Mouse (Mus musculus) frontal cortex, postnatal 14 days (tissue): Measurements from ENCODE around the gene Lrrd1.
"Not testable (repeated sequence)": the region's sequence is repeated elsewhere in the genome, so short reads cannot be mapped to it uniquely, and the experiment has no call there.

Experiments used
- DNase-seq, 2 experiments: peaks; one replicate each; pipeline ENCODE4 v3.0.0; 2022; ENCODE audit warnings: low spot score in 2 of 2

Lrrd1 gene

GRCm38 (mm10) chr5:3845026-3845425, at the start of gene Lrrd1:
TSS of gene Lrrd1 (plus strand) at chr5:3845173.
- DNase-seq, result no peak

- not testable (repeated sequence) for DNase-seq
Observed at GRCm38 (mm10) chr5:3797101-3797500, 47.9 kb upstream of the Lrrd1 start.

GRCm38 (mm10) chr5:3798656-3799055, 46.3 kb upstream of the Lrrd1 start:
- not testable (repeated sequence) for DNase-seq

- no peak for DNase-seq
Observed at GRCm38 (mm10) chr5:3800041-3800440, 44.9 kb upstream of the Lrrd1 start.

- DNase-seq, result no peak
Observed at GRCm38 (mm10) chr5:3800881-3801280, 44.1 kb upstream of the Lrrd1 start.

- peak in 1 of 2 experiments; percentile 36 for DNase-seq
Observed at GRCm38 (mm10) chr5:3801672-3802432, 43.1 kb upstream of the Lrrd1 start.

GRCm38 (mm10) chr5:3802433-3803291, 42.3 kb upstream of the Lrrd1 start, which contains the start of the genes Ankib1 and Krit1:
TSS of gene Ankib1 (minus strand) at chr5:3802925.
TSS of gene Krit1 (plus strand) at chr5:3803184.
- DNase-seq, result peak; percentile 82 to 89

GRCm38 (mm10) chr5:3803292-3804165, 41.4 kb upstream of the Lrrd1 start:
- DNase-seq, result no peak

- no peak for DNase-seq
Observed at GRCm38 (mm10) chr5:3808472-3808871, 36.5 kb upstream of the Lrrd1 start.

- no peak for DNase-seq
Observed at GRCm38 (mm10) chr5:3834107-3834506, 10.9 kb upstream of the Lrrd1 start.

- DNase-seq, result no peak
Observed at GRCm38 (mm10) chr5:3870161-3870560, 25.2 kb downstream of the Lrrd1 start.

GRCm38 (mm10) chr5:3872348-3872747, 27.4 kb downstream of the Lrrd1 start:
- DNase-seq, result no peak

- DNase-seq, result no peak
Observed at GRCm38 (mm10) chr5:3873485-3873884, 28.5 kb downstream of the Lrrd1 start.

- DNase-seq, result not testable (repeated sequence)
Observed at GRCm38 (mm10) chr5:3886862-3887261, 41.9 kb downstream of the Lrrd1 start.

GRCm38 (mm10) chr5:3889201-3889600, 44.2 kb downstream of the Lrrd1 start:
- DNase-seq, result no peak

- peak; percentile 18 to 31 for DNase-seq
Observed at GRCm38 (mm10) chr5:3893459-3894293, 48.7 kb downstream of the Lrrd1 start, which contains the start of gene Mterf1a. TSS of gene Mterf1a (minus strand) at chr5:3893933.

- DNase-seq, result not testable (repeated sequence)
Observed at GRCm38 (mm10) chr5:3894294-3894619, 49.3 kb downstream of the Lrrd1 start.

- no peak for DNase-seq
Observed at GRCm38 (mm10) chr5:3905471-3905870, 60.5 kb downstream of the Lrrd1 start.
